Mouse (Mus musculus): ENCODE results near the gene Amacr. TPM values are rescaled to one million over a fixed set of nuclear protein-coding genes. Genes with fewer than 3 reads are reported as not detected.
"Not testable (repeated sequence)": the region's sequence is repeated elsewhere in the genome, so short reads cannot be mapped to it uniquely, and the experiment has no call there.

The Amacr gene
- polyA plus RNA-seq, 1 experiment from 2014 or later = 13.8 TPM

- no peaks in the 10 kb centered on the region for H3K36me3 ChIP-seq
- no peak for ATAC-seq (ENCODE audit: insufficient number of reproducible peaks, low FRiP score)
- WGBS = 67% methylated on average over 3 of the region's 3 CpGs
Measured at GRCm38 (mm10) chr15:10956706-10957105, 24.9 kb upstream of the Amacr start.

GRCm38 (mm10) chr15:10959277-10960026, 22.1 kb upstream of the Amacr start:
- Histone ChIP-seq H3K36me3 (no peaks in the 10 kb centered on the region), H3K27me3 (replicated peaks) (peaks cover 4% of the 10 kb centered on the region; the same call in 1 of the 2 replicates), H3K4me2 (no peak overlapping the region), H3K4me1 (replicated peaks) (no peaks in the 10 kb centered on the region), H3K9ac (no peak overlapping the region), H3K4me3 (no peak overlapping the region), H3K9me3 (replicated peaks) (no peaks in the 10 kb centered on the region), H3K27ac (ENCODE audit: poor library complexity, severe bottlenecking) (no peak overlapping the region)
- WGBS = 87% methylated on average over 15 of the region's 15 CpGs
- no peak for ATAC-seq (ENCODE audit: insufficient number of reproducible peaks, low FRiP score)

More at GRCm38 (mm10) chr15:10956706-10957105, 24.9 kb upstream of the Amacr start:
- Histone ChIP-seq H3K4me1 (replicated peaks) (no peaks in the 10 kb centered on the region), H3K4me3 (no peak overlapping the region), H3K9me3 (replicated peaks) (no peaks in the 10 kb centered on the region), H3K9ac (no peak overlapping the region), H3K27me3 (replicated peaks) (peaks cover 8% of the 10 kb centered on the region; the same call in 1 of the 2 replicates), H3K4me2 (no peak overlapping the region), H3K27ac (ENCODE audit: poor library complexity, severe bottlenecking) (no peak overlapping the region)

GRCm38 (mm10) chr15:10960267-10960666, 21.3 kb upstream of the Amacr start:
- H3K4me2 ChIP-seq = no peak overlapping the region
- peaks cover 4% of the 10 kb centered on the region; the same call in 1 of the 2 replicates for H3K27me3 ChIP-seq (replicated peaks)
- H3K9me3 ChIP-seq (replicated peaks) = no peaks in the 10 kb centered on the region
- no peaks in the 10 kb centered on the region for H3K36me3 ChIP-seq
- no peak overlapping the region for H3K4me3 ChIP-seq
- no peaks in the 10 kb centered on the region for H3K4me1 ChIP-seq (replicated peaks)
- no peak overlapping the region for H3K27ac ChIP-seq (ENCODE audit: poor library complexity, severe bottlenecking)
- 84% methylated on average over 5 of the region's 5 CpGs for WGBS
- ATAC-seq (ENCODE audit: insufficient number of reproducible peaks, low FRiP score) = no peak
- H3K9ac ChIP-seq = no peak overlapping the region

- H3K4me2 ChIP-seq = no peak overlapping the region
- ATAC-seq (ENCODE audit: insufficient number of reproducible peaks, low FRiP score) = no peak
- no peak overlapping the region for H3K4me3 ChIP-seq
- no peak overlapping the region for H3K27ac ChIP-seq (ENCODE audit: poor library complexity, severe bottlenecking)
- H3K27me3 ChIP-seq (replicated peaks) = no peaks in the 10 kb centered on the region
- no peak overlapping the region for H3K9ac ChIP-seq
- 73% methylated on average over 2 of the region's 2 CpGs for WGBS
- no peaks in the 10 kb centered on the region for H3K9me3 ChIP-seq (replicated peaks)
- H3K36me3 ChIP-seq = no peaks in the 10 kb centered on the region
- H3K4me1 ChIP-seq (replicated peaks) = no peaks in the 10 kb centered on the region
Measured at GRCm38 (mm10) chr15:10962601-10963000, 19.0 kb upstream of the Amacr start.

- Histone ChIP-seq H3K27ac (ENCODE audit: poor library complexity, severe bottlenecking) (no peak overlapping the region), H3K4me2 (no peak overlapping the region)
Measured at GRCm38 (mm10) chr15:10969439-10969838, 12.1 kb upstream of the Amacr start.

GRCm38 (mm10) chr15:10970777-10971176, 10.8 kb upstream of the Amacr start:
- Histone ChIP-seq H3K4me2 (no peak overlapping the region), H3K27me3 (replicated peaks) (no peaks in the 10 kb centered on the region), H3K27ac (ENCODE audit: poor library complexity, severe bottlenecking) (no peak overlapping the region), H3K4me3 (no peak overlapping the region), H3K36me3 (no peaks in the 10 kb centered on the region), H3K4me1 (replicated peaks) (no peaks in the 10 kb centered on the region), H3K9me3 (replicated peaks) (no peaks in the 10 kb centered on the region), H3K9ac (no peak overlapping the region)
- WGBS = 86% methylated on average over 5 of the region's 5 CpGs
- ATAC-seq (ENCODE audit: insufficient number of reproducible peaks, low FRiP score) = no peak

More at GRCm38 (mm10) chr15:10969439-10969838, 12.1 kb upstream of the Amacr start:
- H3K9ac ChIP-seq = no peak overlapping the region
- H3K4me3 ChIP-seq = no peak overlapping the region
- WGBS = 69% methylated on average over 3 of the region's 3 CpGs
- H3K36me3 ChIP-seq = no peaks in the 10 kb centered on the region
- no peak for ATAC-seq (ENCODE audit: insufficient number of reproducible peaks, low FRiP score)
- no peaks in the 10 kb centered on the region for H3K9me3 ChIP-seq (replicated peaks)
- no peaks in the 10 kb centered on the region for H3K4me1 ChIP-seq (replicated peaks)
- H3K27me3 ChIP-seq (replicated peaks) = no peaks in the 10 kb centered on the region

- Histone ChIP-seq H3K4me3 (no peak overlapping the region), H3K36me3 (no peaks in the 10 kb centered on the region), H3K4me1 (replicated peaks) (0 out of 2 replicates have a peak, but pooled peaks cover under 1% of the 10 kb centered on the region), H3K9ac (no peak overlapping the region), H3K4me2 (no peak overlapping the region), H3K9me3 (replicated peaks) (no peaks in the 10 kb centered on the region), H3K27me3 (replicated peaks) (no peaks in the 10 kb centered on the region), H3K27ac (ENCODE audit: poor library complexity, severe bottlenecking) (no peak overlapping the region)
- no peak for ATAC-seq (ENCODE audit: insufficient number of reproducible peaks, low FRiP score)
Measured at GRCm38 (mm10) chr15:10977151-10977550, 4.4 kb upstream of the Amacr start.

- Histone ChIP-seq H3K4me2 (peak overlapping the region; percentile 69), H3K9ac (0 out of 2 replicates have a peak overlapping the region, but pooled peaks have one; percentile 77), H3K27me3 (replicated peaks) (no peaks in the 10 kb centered on the region), H3K9me3 (replicated peaks) (no peaks in the 10 kb centered on the region), H3K4me1 (replicated peaks) (peaks cover 3% of the 10 kb centered on the region), H3K4me3 (peak overlapping the region; percentile 77; the same call in 1 of the 2 replicates), H3K27ac (ENCODE audit: poor library complexity, severe bottlenecking) (no peak overlapping the region), H3K36me3 (0 out of 2 replicates have a peak, but pooled peaks cover 9% of the 10 kb centered on the region)
- 55% methylated on average over 2 of the region's 2 CpGs for WGBS
- ATAC-seq (ENCODE audit: insufficient number of reproducible peaks, low FRiP score) = no peak
Measured at GRCm38 (mm10) chr15:10980712-10981111, 844 bp upstream of the Amacr start.

- Histone ChIP-seq H3K4me2 (peak overlapping the region; percentile 69), H3K9ac (peak overlapping the region; percentile 77), H3K27me3 (replicated peaks) (no peaks in the 10 kb centered on the region), H3K9me3 (replicated peaks) (no peaks in the 10 kb centered on the region), H3K4me1 (replicated peaks) (peaks cover 3% of the 10 kb centered on the region), H3K27ac (ENCODE audit: poor library complexity, severe bottlenecking) (peak overlapping the region; percentile 85), H3K36me3 (0 out of 2 replicates have a peak, but pooled peaks cover 12% of the 10 kb centered on the region), H3K4me3 (peak overlapping the region; percentile 77)
- 6% methylated on average over 6 of the region's 6 CpGs for WGBS
- ATAC-seq (ENCODE audit: insufficient number of reproducible peaks, low FRiP score) = no peak
Measured at GRCm38 (mm10) chr15:10982064-10982435, 494 bp downstream of the Amacr start.

GRCm38 (mm10) chr15:10985756-10986155, 4.2 kb downstream of the Amacr start:
- no peak overlapping the region for H3K27ac ChIP-seq (ENCODE audit: poor library complexity, severe bottlenecking)
- peaks cover 29% of the 10 kb centered on the region for H3K36me3 ChIP-seq
- no peak overlapping the region for H3K9ac ChIP-seq
- no peak overlapping the region for H3K4me3 ChIP-seq
- peaks cover 3% of the 10 kb centered on the region for H3K4me1 ChIP-seq (replicated peaks)
- WGBS = 76% methylated on average over 6 of the region's 6 CpGs
- H3K9me3 ChIP-seq (replicated peaks) = no peaks in the 10 kb centered on the region
- no peaks in the 10 kb centered on the region for H3K27me3 ChIP-seq (replicated peaks)
- ATAC-seq (ENCODE audit: insufficient number of reproducible peaks, low FRiP score) = no peak
- no peak overlapping the region for H3K4me2 ChIP-seq

GRCm38 (mm10) chr15:10986477-10986876, 4.9 kb downstream of the Amacr start:
- H3K4me1 ChIP-seq (replicated peaks); H3K9me3 ChIP-seq (replicated peaks); H3K4me3 ChIP-seq; ATAC-seq (ENCODE audit: insufficient number of reproducible peaks, low FRiP score); H3K4me2 ChIP-seq; H3K27ac ChIP-seq (ENCODE audit: poor library complexity, severe bottlenecking); H3K27me3 ChIP-seq (replicated peaks); H3K9ac ChIP-seq: not testable (repeated sequence)
- peaks cover 29% of the 10 kb centered on the region for H3K36me3 ChIP-seq
- WGBS = 69% methylated on average over 2 of the region's 2 CpGs

Data from heart, embryonic 12.5 days (tissue).